Mouse (Mus musculus) lung, postnatal 0 days (tissue): ENCODE measurements around the gene Cd180.

Experiments used
- CTCF ChIP-seq: IDR thresholded peaks from 2 replicates; pipeline ENCODE4 v1.5.1; 2016; ENCODE audit warnings: antibody characterized with exemption, mild to moderate bottlenecking
- EP300 ChIP-seq: IDR thresholded peaks from 2 replicates; pipeline ENCODE4 v1.6.1; 2016; ENCODE audit warnings: antibody characterized with exemption, mild to moderate bottlenecking, control low read depth

DNA sequence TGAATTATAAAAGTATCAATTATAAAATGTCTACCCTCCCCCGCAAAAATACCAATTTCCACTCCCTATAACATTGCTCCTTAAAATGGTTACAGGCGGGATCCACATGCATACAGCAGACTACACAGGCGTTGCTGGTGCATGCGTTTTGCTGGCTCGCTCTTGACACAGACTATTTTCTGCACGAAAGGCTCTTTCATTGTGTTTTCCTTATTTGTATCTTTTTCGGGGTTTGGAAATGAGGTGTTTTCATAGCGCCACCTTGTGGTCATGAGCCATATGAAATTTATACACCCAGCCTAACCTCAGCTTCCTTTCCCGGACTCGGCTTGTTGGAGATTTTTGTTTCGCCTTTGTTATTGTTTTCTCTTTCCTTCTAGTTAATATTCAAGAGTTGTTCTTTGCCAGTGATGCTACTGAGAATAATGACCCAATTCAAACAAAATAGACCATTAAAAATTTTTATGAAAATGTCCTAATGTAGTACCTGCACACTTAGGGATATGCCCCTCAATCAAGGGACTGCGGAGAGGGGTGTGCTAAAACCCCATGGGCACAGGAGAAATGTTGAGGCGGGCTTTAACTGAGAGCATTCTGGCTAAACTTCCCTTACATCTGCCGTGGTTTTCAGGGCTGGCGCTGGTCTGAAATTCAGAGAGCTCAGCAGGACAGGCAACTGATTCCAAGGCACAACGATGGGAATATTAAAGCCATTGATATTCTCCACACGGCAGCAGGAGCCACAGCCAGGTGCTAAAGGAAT, 48.4 kb upstream of the Cd180 start:
- TF ChIP-seq CTCF (peak; percentile 84), EP300 (peak; percentile 51)
